ENCODE assay signal across 10 mouse cellular contexts in genomic region chr8:123763355-123763754, GRCm38 (mm10). TPM values are rescaled to one million over a fixed set of nuclear protein-coding genes. Genes with fewer than 3 reads are reported as not detected.
A peak's percentile ranks its signal among the peaks of the same experiment; 100 is the strongest.
DNase-seq lines count a peak whose midpoint lies in the region; ATAC-seq and TF ChIP-seq lines count a peak whose summit lies in the region.
"Had no signal": no experiment of that assay in that cellular context is flagged by ENCODE, and none has a peak within 500 bp of the region (broad histone marks: within the 10 kb centered on the region; RNA-seq: fewer than 3 reads in every experiment).

No protein-coding gene starts in this region.

- H3K27me3 ChIP-seq in midbrain, postnatal 0 days (ENCODE audit: insufficient read depth, low read length): no peaks in the 10 kb centered on the region
- peaks cover 14% of the 10 kb centered on the region for H3K27me3 ChIP-seq in midbrain, embryonic 10.5 days (ENCODE audit: low read depth, poor library complexity, severe bottlenecking)
- no peaks in the 10 kb centered on the region for H3K27me3 ChIP-seq in intestine, embryonic 16.5 days (replicated peaks; ENCODE audit: control insufficient read depth, insufficient read depth, low read length)
- H3K27me3 ChIP-seq in stomach, embryonic 16.5 days (ENCODE audit: control insufficient read depth, insufficient read depth, low read length): no peaks in the 10 kb centered on the region

- H3K9me3 ChIP-seq in midbrain, postnatal 0 days (ENCODE audit: low read length): no peaks in the 10 kb centered on the region
- no peaks in the 10 kb centered on the region for H3K9me3 ChIP-seq in midbrain, embryonic 10.5 days (replicated peaks)
- H3K9me3 ChIP-seq in intestine, embryonic 16.5 days (ENCODE audit: control insufficient read depth, low read length): no peaks in the 10 kb centered on the region
- no peaks in the 10 kb centered on the region for H3K9me3 ChIP-seq in stomach, embryonic 16.5 days (replicated peaks; ENCODE audit: control insufficient read depth, low read length)

- no peak overlapping the region for H3K27ac ChIP-seq in midbrain, postnatal 0 days (ENCODE audit: low read depth, low read length)
- no peak overlapping the region for H3K27ac ChIP-seq in midbrain, embryonic 10.5 days (replicated peaks)
- peak overlapping the region; percentile 69 for H3K27ac ChIP-seq in intestine, embryonic 16.5 days (ENCODE audit: low read length)
- H3K27ac ChIP-seq in stomach, embryonic 16.5 days (ENCODE audit: low read length): peak overlapping the region; percentile 83

- ATAC-seq in midbrain, postnatal 0 days (ENCODE audit: low FRiP score): no peak
- ATAC-seq in intestine, embryonic 16.5 days: peak; percentile 43
- ATAC-seq in stomach, embryonic 16.5 days (ENCODE audit: insufficient read depth, low FRiP score): peak; percentile 42

- H3K4me2 ChIP-seq in midbrain, postnatal 0 days (ENCODE audit: low read depth, low read length, poor library complexity, severe bottlenecking): no peak overlapping the region
- no peak overlapping the region for H3K4me2 ChIP-seq in intestine, embryonic 16.5 days (ENCODE audit: low read depth, low read length)
- no peak overlapping the region for H3K4me2 ChIP-seq in stomach, embryonic 16.5 days (ENCODE audit: low read depth, low read length)

- no peaks in the 10 kb centered on the region for H3K36me3 ChIP-seq in midbrain, postnatal 0 days (ENCODE audit: insufficient read depth, low read length)
- H3K36me3 ChIP-seq in midbrain, embryonic 10.5 days: no peaks in the 10 kb centered on the region
- H3K36me3 ChIP-seq in intestine, embryonic 16.5 days (ENCODE audit: control insufficient read depth, insufficient read depth, low read length): no peaks in the 10 kb centered on the region
- no peaks in the 10 kb centered on the region for H3K36me3 ChIP-seq in stomach, embryonic 16.5 days (ENCODE audit: control insufficient read depth, insufficient read depth, low read length)

- 58% methylated on average over 7 of the region's 7 CpGs for WGBS in midbrain, postnatal 0 days
- WGBS in midbrain, embryonic 10.5 days: 83% methylated on average over 7 of the region's 7 CpGs
- whole genome bisulfite sequencing in intestine, embryonic 16.5 days: 20% methylated on average over 7 of the region's 7 CpGs
- 26% methylated on average over 7 of the region's 7 CpGs for WGBS in stomach, embryonic 16.5 days

- no peak for TF ChIP-seq CTCF in midbrain, postnatal 0 days (IDR thresholded peaks at IDR 0.05)

- peak; percentile 26 for DNase-seq in gastrocnemius, postnatal 10 days
- no peak for DNase-seq in gastrocnemius, adult 18-20 months (ENCODE audit: low spot score)
- DNase-seq in midbrain, postnatal 0 days (ENCODE audit: low spot score): peak; percentile 54
- DNase-seq in midbrain, embryonic 10.5 days (ENCODE audit: low spot score): no peak
- no peak for DNase-seq in right cerebral cortex, postnatal 25 days
- no peak for DNase-seq in right cerebral cortex, postnatal 14 days
- DNase-seq: adrenal gland, postnatal 36 days; gastrocnemius, postnatal 36 days had no signal

- H3K9ac ChIP-seq in midbrain, postnatal 0 days (replicated peaks; ENCODE audit: low read length, poor library complexity, severe bottlenecking): no peak overlapping the region
- no peak overlapping the region for H3K9ac ChIP-seq in intestine, embryonic 16.5 days (ENCODE audit: low read depth, low read length)
- H3K9ac ChIP-seq in stomach, embryonic 16.5 days (ENCODE audit: low read length): no peak overlapping the region

- no peaks in the 10 kb centered on the region for H3K4me1 ChIP-seq in midbrain, postnatal 0 days (ENCODE audit: insufficient read depth, low read length)
- peaks cover 40% of the 10 kb centered on the region for H3K4me1 ChIP-seq in midbrain, embryonic 10.5 days
- peaks cover 33% of the 10 kb centered on the region for H3K4me1 ChIP-seq in intestine, embryonic 16.5 days (ENCODE audit: control insufficient read depth, insufficient read depth, low read length)
- peaks cover 23% of the 10 kb centered on the region for H3K4me1 ChIP-seq in stomach, embryonic 16.5 days (ENCODE audit: control insufficient read depth, insufficient read depth, low read length)

- no peak overlapping the region for H3K4me3 ChIP-seq in midbrain, postnatal 0 days (ENCODE audit: low read depth, low read length)
- H3K4me3 ChIP-seq in midbrain, embryonic 10.5 days: no peak overlapping the region
- no peak overlapping the region for H3K4me3 ChIP-seq in intestine, embryonic 16.5 days (ENCODE audit: low read length)
- H3K4me3 ChIP-seq in stomach, embryonic 16.5 days (replicated peaks; ENCODE audit: low read length): no peak overlapping the region

RNA-seq across cellular contexts. Expression of gene Rab4a, which starts 42.4 kb away (rescaled TPM):
- total RNA-seq in gastrocnemius, postnatal 10 days (2021): 10 to 100 TPM; 11.7 to 14.1 TPM
- total RNA-seq in gastrocnemius, adult 18-20 months (2021): 10 to 100 TPM; 14.8 to 14.9 TPM
- 54.2 and 59.8 TPM in 2 replicates for total RNA-seq in midbrain, postnatal 0 days (2014; rRNA removed)
- 97.7 and 101 TPM in 2 replicates for polyA plus RNA-seq in midbrain, postnatal 0 days (2015; fragmentation: Nextera tagmentation; extraction: Ambion mirVana)
- 67.6 and 71.0 TPM in 2 replicates for polyA plus RNA-seq in midbrain, embryonic 10.5 days (2016; fragmentation: Nextera tagmentation; extraction: Ambion mirVana)
- 66.9 and 71.9 TPM in 2 replicates for polyA plus RNA-seq in intestine, embryonic 16.5 days (2015; fragmentation: Nextera tagmentation; extraction: Ambion mirVana)
- polyA plus RNA-seq in stomach, embryonic 16.5 days (2015; fragmentation: Nextera tagmentation; extraction: Ambion mirVana): 42.2 and 44.4 TPM in 2 replicates

Comparison
In these comparisons a context has a peak if more than half of its experiments do, and no peak if none do; other contexts are left out.
1. DNase-seq: peak in gastrocnemius, postnatal 10 days (single experiment) and midbrain, postnatal 0 days (single experiment); none in gastrocnemius, adult 18-20 months (single experiment), midbrain, embryonic 10.5 days (single experiment), right cerebral cortex, postnatal 25 days (single experiment) and right cerebral cortex, postnatal 14 days (single experiment).
2. H3K27ac ChIP-seq: peak in intestine, embryonic 16.5 days (single experiment) and stomach, embryonic 16.5 days (single experiment); none in midbrain, postnatal 0 days (single experiment) and midbrain, embryonic 10.5 days (single experiment).